Mouse (Mus musculus): Measurements from ENCODE around the gene Gjc3.

Gene Gjc3

DNA sequence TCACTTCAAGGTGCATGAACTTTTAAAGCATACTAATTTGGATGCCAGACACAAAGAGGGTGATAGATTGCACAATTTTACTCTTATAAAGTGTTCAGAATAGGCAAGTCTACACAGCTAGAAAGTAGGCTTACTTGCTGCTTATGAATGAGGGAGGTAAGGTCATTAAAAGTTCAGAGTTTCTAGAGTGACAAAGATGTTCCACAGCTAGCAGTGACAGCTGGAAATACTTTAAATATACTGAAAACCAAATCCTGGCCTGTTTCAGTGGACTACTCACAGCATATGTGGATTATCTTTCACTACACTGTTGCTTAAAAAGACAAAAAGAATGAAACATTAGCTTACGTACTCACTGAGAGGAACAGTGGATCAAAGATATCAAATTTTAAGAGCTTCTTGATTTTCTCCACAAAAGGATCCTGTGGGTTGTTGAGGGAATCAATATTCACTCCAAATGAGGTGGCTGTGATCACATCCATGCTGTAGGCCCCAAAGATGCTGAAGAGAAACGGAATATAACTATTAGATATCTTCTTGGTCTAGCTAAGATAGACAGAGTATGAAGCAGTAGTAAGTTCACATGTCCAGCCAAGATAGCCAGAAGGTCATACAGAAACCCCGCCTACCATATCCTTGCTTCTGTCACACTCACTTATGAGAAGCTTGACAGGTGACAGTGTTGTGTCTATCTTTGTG is 53.2 kb downstream of the Gjc3 start:
- DNase-seq (ENCODE audit: low read depth, low spot score) = no peak

All from c-Kit-negative CD71-positive TER-119-positive erythroid progenitor cells, embryonic 14.5 days (primary cell).